Mouse (Mus musculus) lung, adult 2 months (tissue): ENCODE results near the gene Trpm2. TPM values are rescaled to one million over a fixed set of nuclear protein-coding genes. Genes with fewer than 3 reads are reported as not detected.

Experiments
- DNase-seq: peaks from one replicate; pipeline ENCODE4 v3.0.0; 2022
- H3K4me1 ChIP-seq: fragments of 200-500 bp; 2 replicates; pipeline ENCODE4 v1.6.1; 2011; ENCODE audit warnings: low read length; ENCODE audit not compliant: control insufficient read depth, insufficient read depth
- H3K4me3 ChIP-seq: fragments of 200-500 bp; replicated peaks from 2 replicates; pipeline ENCODE3; 2011; ENCODE audit warnings: low read depth, mild to moderate bottlenecking, control low read depth, low read length; ENCODE audit errors: extremely low read depth
- CTCF ChIP-seq: fragments of 200-500 bp; IDR thresholded peaks from 2 replicates; pipeline ENCODE4 v1.5.1; 2011; ENCODE audit warnings: mild to moderate bottlenecking, low read length, control low read depth; ENCODE audit not compliant: insufficient read depth
- POLR2A ChIP-seq: fragments of 200-500 bp; IDR thresholded peaks from 2 replicates; pipeline ENCODE4 v1.6.1; 2011; ENCODE audit warnings: low read depth, mild to moderate bottlenecking, control low read depth, low read length, borderline replicate concordance; ENCODE audit errors: extremely low read depth
- WGBS: fragments of 180-500 bp; shearing (Covaris S2); methylation state at CpG from one replicate; pipeline ENCODE4 v1.1.7; 2018; 5-methylcytosine and 5-hydroxymethylcytosine counted together
- polyA plus RNA-seq: library from polyadenylated mRNA; depleted of rRNA; stranded (reverse); fragments of >200 nt; gene quantifications from 2 replicates; pipeline ENCODE4 v1.2.3, GENCODE M21; 2012

The Trpm2 gene
- polyA plus RNA-seq, 1 experiment = 3.9 TPM

- TF ChIP-seq CTCF (peak; percentile 47), POLR2A (peak; percentile 83; the same call in 1 of the 2 replicates)
- under 1% methylated on average over 59 of the region's 59 CpGs for WGBS
- peak overlapping the region; percentile 92 for H3K4me3 ChIP-seq
- peaks cover 3% of the 10 kb centered on the region; the same call in 1 of the 2 replicates for H3K4me1 ChIP-seq
- peak; percentile 93 for DNase-seq
Measured at GRCm38 (mm10) chr10:78009184-78009944, 39.0 kb upstream of the Trpm2 start.

- no peak for TF ChIP-seq CTCF
- no peak for TF ChIP-seq POLR2A
Measured at GRCm38 (mm10) chr10:78008169-78008568, 37.8 kb upstream of the Trpm2 start.

GRCm38 (mm10) chr10:78007203-78007602 is 36.8 kb upstream of the Trpm2 start:
- H3K4me1 ChIP-seq = peaks cover 3% of the 10 kb centered on the region; the same call in 1 of the 2 replicates
- WGBS = 43% methylated on average over 7 of the region's 7 CpGs
- no peak overlapping the region for H3K4me3 ChIP-seq
- no peak for DNase-seq
- TF ChIP-seq CTCF (no peak), POLR2A (no peak)

More at GRCm38 (mm10) chr10:78008169-78008568, 37.8 kb upstream of the Trpm2 start:
- no peak for DNase-seq
- 87% methylated on average over 3 of the region's 3 CpGs for WGBS
- Histone ChIP-seq H3K4me3 (no peak overlapping the region), H3K4me1 (peaks cover 3% of the 10 kb centered on the region; the same call in 1 of the 2 replicates)

- DNase-seq = no peak
- Histone ChIP-seq H3K4me1 (peaks cover 3% of the 10 kb centered on the region; the same call in 1 of the 2 replicates), H3K4me3 (no peak overlapping the region)
- no peak for TF ChIP-seq POLR2A
- TF ChIP-seq CTCF = no peak
- WGBS = 89% methylated on average over 4 of the region's 4 CpGs
Measured at GRCm38 (mm10) chr10:78005791-78006438, 35.6 kb upstream of the Trpm2 start.

GRCm38 (mm10) chr10:78004479-78005100 is 34.2 kb upstream of the Trpm2 start:
- H3K4me3 ChIP-seq = no peak overlapping the region
- WGBS = 89% methylated on average over 3 of the region's 3 CpGs
- DNase-seq = no peak
- TF ChIP-seq POLR2A (no peak), CTCF (no peak)
- peaks cover 3% of the 10 kb centered on the region; the same call in 1 of the 2 replicates for H3K4me1 ChIP-seq

GRCm38 (mm10) chr10:78002316-78002715 is 32.0 kb upstream of the Trpm2 start:
- no peak for DNase-seq
- H3K4me1 ChIP-seq = no peaks in the 10 kb centered on the region
- no peak for TF ChIP-seq POLR2A
- no peak for TF ChIP-seq CTCF
- H3K4me3 ChIP-seq = no peak overlapping the region
- WGBS = 90% methylated on average over 2 of the region's 2 CpGs

- no peak for DNase-seq
- Histone ChIP-seq H3K4me3 (no peak overlapping the region), H3K4me1 (no peaks in the 10 kb centered on the region)
- 87% methylated on average over 11 of the region's 11 CpGs for WGBS
- TF ChIP-seq CTCF = no peak
Measured at GRCm38 (mm10) chr10:78001796-78002195, 31.4 kb upstream of the Trpm2 start.

- Histone ChIP-seq H3K4me3 (no peak overlapping the region), H3K4me1 (no peaks in the 10 kb centered on the region)
- TF ChIP-seq CTCF (no peak), POLR2A (no peak)
- WGBS = 94% methylated on average over 5 of the region's 5 CpGs
- DNase-seq = no peak
Measured at GRCm38 (mm10) chr10:78000200-78000599, 29.8 kb upstream of the Trpm2 start.

GRCm38 (mm10) chr10:77995639-77996038 is 25.3 kb upstream of the Trpm2 start:
- WGBS = 93% methylated on average over 3 of the region's 3 CpGs
- no peak overlapping the region for H3K4me3 ChIP-seq
- no peak for TF ChIP-seq CTCF
- TF ChIP-seq POLR2A = no peak
- DNase-seq = no peak
- no peaks in the 10 kb centered on the region for H3K4me1 ChIP-seq

- TF ChIP-seq POLR2A (no peak), CTCF (no peak)
- WGBS = 87% methylated on average over 5 of the region's 5 CpGs
Measured at GRCm38 (mm10) chr10:77985775-77986174, 15.4 kb upstream of the Trpm2 start.

GRCm38 (mm10) chr10:77984660-77985059 is 14.3 kb upstream of the Trpm2 start:
- TF ChIP-seq CTCF (peak; percentile 82), POLR2A (no peak)
- Histone ChIP-seq H3K4me1 (no peaks in the 10 kb centered on the region), H3K4me3 (no peak overlapping the region)
- 2% methylated on average over 4 of the region's 4 CpGs for WGBS
- DNase-seq = peak; percentile 64

More at GRCm38 (mm10) chr10:77985775-77986174, 15.4 kb upstream of the Trpm2 start:
- DNase-seq = no peak
- no peaks in the 10 kb centered on the region for H3K4me1 ChIP-seq
- no peak overlapping the region for H3K4me3 ChIP-seq
